Mouse (Mus musculus): ENCODE results near the gene Scpep1. TPM values are rescaled to one million over a fixed set of nuclear protein-coding genes. Genes with fewer than 3 reads are reported as not detected.
"Not testable (repeated sequence)": the region's sequence is repeated elsewhere in the genome, so short reads cannot be mapped to it uniquely, and the experiment has no call there.

The Scpep1 gene
- polyA plus RNA-seq, 1 experiment from 2014 or later: 57.7 TPM

GRCm38 (mm10) chr11:88998974-88999722 is 43.9 kb upstream of the Scpep1 start, which contains the start of gene Trim25:
Trim25 (plus strand) TSS chr11:88999376.
- H3K27ac ChIP-seq (ENCODE audit: low read depth, low read length): no peak within 1 kb of the TSS
- DNase-seq (ENCODE audit: low spot score): peak; percentile 73
- peak within 1 kb of the TSS; percentile 55 for H3K9ac ChIP-seq (ENCODE audit: low read length)
- WGBS: 2% methylated on average over 48 of the region's 48 CpGs
- peak; percentile 31; the same call in 1 of the 2 replicates for ATAC-seq (ENCODE audit: insufficient read depth, low FRiP score, low TSS enrichment)
- H3K9me3 ChIP-seq (ENCODE audit: control insufficient read depth, low read length): no peaks in the 10 kb centered on the region
- H3K27me3 ChIP-seq (ENCODE audit: control insufficient read depth, insufficient read depth, low read length): peaks cover 16% of the 10 kb centered on the region
- H3K4me2 ChIP-seq (ENCODE audit: low read depth): peak within 1 kb of the TSS; percentile 49
- H3K4me1 ChIP-seq (ENCODE audit: control insufficient read depth, insufficient read depth, low read length): no peaks in the 10 kb centered on the region
- no peaks in the 10 kb centered on the region for H3K36me3 ChIP-seq (ENCODE audit: control insufficient read depth, insufficient read depth, low read length)
- peak within 1 kb of the TSS; percentile 36 for H3K4me3 ChIP-seq (ENCODE audit: low read depth, low read length)

- no peak for DNase-seq (ENCODE audit: low spot score)
- Histone ChIP-seq H3K9me3 (ENCODE audit: control insufficient read depth, low read length) (no peaks in the 10 kb centered on the region), H3K4me1 (ENCODE audit: control insufficient read depth, insufficient read depth, low read length) (no peaks in the 10 kb centered on the region), H3K27me3 (ENCODE audit: control insufficient read depth, insufficient read depth, low read length) (peaks cover 16% of the 10 kb centered on the region), H3K27ac (ENCODE audit: low read depth, low read length) (no peak overlapping the region), H3K4me2 (ENCODE audit: low read depth) (no peak overlapping the region), H3K4me3 (ENCODE audit: low read depth, low read length) (no peak overlapping the region), H3K36me3 (ENCODE audit: control insufficient read depth, insufficient read depth, low read length) (no peaks in the 10 kb centered on the region), H3K9ac (ENCODE audit: low read length) (no peak overlapping the region)
- WGBS: 12% methylated on average over 3 of the region's 3 CpGs
- no peak for ATAC-seq (ENCODE audit: insufficient read depth, low FRiP score, low TSS enrichment)
These were observed 43.1 kb upstream of the Scpep1 start for GRCm38 (mm10) chr11:88998406-88998805.

- not testable (repeated sequence) for ATAC-seq (ENCODE audit: insufficient read depth, low FRiP score, low TSS enrichment); H3K9ac ChIP-seq (ENCODE audit: low read length); H3K27ac ChIP-seq (ENCODE audit: low read depth, low read length); H3K4me2 ChIP-seq (ENCODE audit: low read depth); H3K4me3 ChIP-seq (ENCODE audit: low read depth, low read length); H3K36me3 ChIP-seq (ENCODE audit: control insufficient read depth, insufficient read depth, low read length); H3K4me1 ChIP-seq (ENCODE audit: control insufficient read depth, insufficient read depth, low read length); DNase-seq (ENCODE audit: low spot score); H3K9me3 ChIP-seq (ENCODE audit: control insufficient read depth, low read length)
- 86% methylated on average over 5 of the region's 5 CpGs for WGBS
- H3K27me3 ChIP-seq (ENCODE audit: control insufficient read depth, insufficient read depth, low read length): peaks cover 16% of the 10 kb centered on the region
These were observed 42.1 kb upstream of the Scpep1 start for GRCm38 (mm10) chr11:88997343-88997742.

GRCm38 (mm10) chr11:88996427-88996826 is 41.2 kb upstream of the Scpep1 start:
- Histone ChIP-seq H3K27me3 (ENCODE audit: control insufficient read depth, insufficient read depth, low read length) (peaks cover 16% of the 10 kb centered on the region), H3K9ac (ENCODE audit: low read length) (no peak overlapping the region), H3K9me3 (ENCODE audit: control insufficient read depth, low read length) (no peaks in the 10 kb centered on the region), H3K36me3 (ENCODE audit: control insufficient read depth, insufficient read depth, low read length) (no peaks in the 10 kb centered on the region), H3K4me1 (ENCODE audit: control insufficient read depth, insufficient read depth, low read length) (no peaks in the 10 kb centered on the region), H3K4me3 (ENCODE audit: low read depth, low read length) (no peak overlapping the region), H3K27ac (ENCODE audit: low read depth, low read length) (no peak overlapping the region), H3K4me2 (ENCODE audit: low read depth) (no peak overlapping the region)
- 81% methylated on average over 7 of the region's 7 CpGs for WGBS
- DNase-seq (ENCODE audit: low spot score) (no peak), ATAC-seq (ENCODE audit: insufficient read depth, low FRiP score, low TSS enrichment) (no peak)

GRCm38 (mm10) chr11:88995616-88996015 is 40.4 kb upstream of the Scpep1 start:
- 91% methylated on average over 2 of the region's 2 CpGs for WGBS
- DNase-seq (ENCODE audit: low spot score) (no peak), ATAC-seq (ENCODE audit: insufficient read depth, low FRiP score, low TSS enrichment) (no peak)
- Histone ChIP-seq H3K4me2 (ENCODE audit: low read depth) (no peak overlapping the region), H3K4me1 (ENCODE audit: control insufficient read depth, insufficient read depth, low read length) (no peaks in the 10 kb centered on the region), H3K36me3 (ENCODE audit: control insufficient read depth, insufficient read depth, low read length) (no peaks in the 10 kb centered on the region), H3K4me3 (ENCODE audit: low read depth, low read length) (no peak overlapping the region), H3K27ac (ENCODE audit: low read depth, low read length) (no peak overlapping the region), H3K9ac (ENCODE audit: low read length) (no peak overlapping the region), H3K9me3 (ENCODE audit: control insufficient read depth, low read length) (no peaks in the 10 kb centered on the region), H3K27me3 (ENCODE audit: control insufficient read depth, insufficient read depth, low read length) (peaks cover 16% of the 10 kb centered on the region)

GRCm38 (mm10) chr11:88994492-88994891 is 39.2 kb upstream of the Scpep1 start:
- Histone ChIP-seq H3K4me3 (ENCODE audit: low read depth, low read length) (no peak overlapping the region), H3K27ac (ENCODE audit: low read depth, low read length) (no peak overlapping the region), H3K9ac (ENCODE audit: low read length) (no peak overlapping the region), H3K4me2 (ENCODE audit: low read depth) (no peak overlapping the region), H3K27me3 (ENCODE audit: control insufficient read depth, insufficient read depth, low read length) (peaks cover 6% of the 10 kb centered on the region), H3K9me3 (ENCODE audit: control insufficient read depth, low read length) (no peaks in the 10 kb centered on the region), H3K36me3 (ENCODE audit: control insufficient read depth, insufficient read depth, low read length) (no peaks in the 10 kb centered on the region), H3K4me1 (ENCODE audit: control insufficient read depth, insufficient read depth, low read length) (no peaks in the 10 kb centered on the region)
- ATAC-seq (ENCODE audit: insufficient read depth, low FRiP score, low TSS enrichment): no peak
- WGBS: 90% methylated on average over 7 of the region's 7 CpGs
- no peak for DNase-seq (ENCODE audit: low spot score)

GRCm38 (mm10) chr11:88993625-88994024 is 38.4 kb upstream of the Scpep1 start:
- whole genome bisulfite sequencing: 23% methylated on average over 5 of the region's 5 CpGs
- Histone ChIP-seq H3K27me3 (ENCODE audit: control insufficient read depth, insufficient read depth, low read length) (no peaks in the 10 kb centered on the region), H3K4me2 (ENCODE audit: low read depth) (no peak overlapping the region), H3K27ac (ENCODE audit: low read depth, low read length) (no peak overlapping the region), H3K36me3 (ENCODE audit: control insufficient read depth, insufficient read depth, low read length) (no peaks in the 10 kb centered on the region), H3K4me3 (ENCODE audit: low read depth, low read length) (no peak overlapping the region), H3K9me3 (ENCODE audit: control insufficient read depth, low read length) (no peaks in the 10 kb centered on the region), H3K9ac (ENCODE audit: low read length) (no peak overlapping the region), H3K4me1 (ENCODE audit: control insufficient read depth, insufficient read depth, low read length) (no peaks in the 10 kb centered on the region)
- peak; percentile 51 for DNase-seq (ENCODE audit: low spot score)
- ATAC-seq (ENCODE audit: insufficient read depth, low FRiP score, low TSS enrichment): no peak

- Histone ChIP-seq H3K4me1 (ENCODE audit: control insufficient read depth, insufficient read depth, low read length) (no peaks in the 10 kb centered on the region), H3K9ac (ENCODE audit: low read length) (no peak overlapping the region), H3K4me3 (ENCODE audit: low read depth, low read length) (no peak overlapping the region), H3K9me3 (ENCODE audit: control insufficient read depth, low read length) (no peaks in the 10 kb centered on the region), H3K27me3 (ENCODE audit: control insufficient read depth, insufficient read depth, low read length) (no peaks in the 10 kb centered on the region), H3K27ac (ENCODE audit: low read depth, low read length) (no peak overlapping the region), H3K36me3 (ENCODE audit: control insufficient read depth, insufficient read depth, low read length) (no peaks in the 10 kb centered on the region), H3K4me2 (ENCODE audit: low read depth) (no peak overlapping the region)
- DNase-seq (ENCODE audit: low spot score) (no peak), ATAC-seq (ENCODE audit: insufficient read depth, low FRiP score, low TSS enrichment) (no peak)
- 54% methylated on average over 7 of the region's 7 CpGs for WGBS
These were observed 37.9 kb upstream of the Scpep1 start for GRCm38 (mm10) chr11:88993186-88993585.

- no peak overlapping the region for H3K4me2 ChIP-seq (ENCODE audit: low read depth)
- no peaks in the 10 kb centered on the region for H3K4me1 ChIP-seq (ENCODE audit: control insufficient read depth, insufficient read depth, low read length)
- H3K4me3 ChIP-seq (ENCODE audit: low read depth, low read length): no peak overlapping the region
- 75% methylated on average over 5 of the region's 5 CpGs for WGBS
- H3K9me3 ChIP-seq (ENCODE audit: control insufficient read depth, low read length): no peaks in the 10 kb centered on the region
- ATAC-seq (ENCODE audit: insufficient read depth, low FRiP score, low TSS enrichment) (no peak), DNase-seq (ENCODE audit: low spot score) (no peak)
- no peak overlapping the region for H3K27ac ChIP-seq (ENCODE audit: low read depth, low read length)
- no peaks in the 10 kb centered on the region for H3K27me3 ChIP-seq (ENCODE audit: control insufficient read depth, insufficient read depth, low read length)
- H3K9ac ChIP-seq (ENCODE audit: low read length): no peak overlapping the region
- H3K36me3 ChIP-seq (ENCODE audit: control insufficient read depth, insufficient read depth, low read length): peaks cover 6% of the 10 kb centered on the region; the same call in 1 of the 2 replicates
These were observed 34.3 kb upstream of the Scpep1 start for GRCm38 (mm10) chr11:88989530-88989929.
